Mouse (Mus musculus): ENCODE results near the gene Hist1h2be.
"Not testable (repeated sequence)": the region's sequence is repeated elsewhere in the genome, so short reads cannot be mapped to it uniquely, and the experiment has no call there.

Gene Hist1h2be

GRCm38 (mm10) chr13:23591206-23591605 lies 29.7 kb downstream of the Hist1h2be start:
- DNase-seq: no peak

GRCm38 (mm10) chr13:23586940-23587225 lies 34.0 kb downstream of the Hist1h2be start:
- DNase-seq: no peak

- no peak for DNase-seq
Observed at GRCm38 (mm10) chr13:23586099-23586939, 34.6 kb downstream of the Hist1h2be start.

- DNase-seq: peak; percentile 68
Observed at GRCm38 (mm10) chr13:23585442-23586098, 35.4 kb downstream of the Hist1h2be start.

GRCm38 (mm10) chr13:23585029-23585441 lies 35.9 kb downstream of the Hist1h2be start:
- no peak for DNase-seq

- no peak for DNase-seq
Observed at GRCm38 (mm10) chr13:23584331-23584730, 36.6 kb downstream of the Hist1h2be start.

- DNase-seq: no peak
Observed at GRCm38 (mm10) chr13:23583387-23584068, 37.4 kb downstream of the Hist1h2be start.

- no peak for DNase-seq
Observed at GRCm38 (mm10) chr13:23582219-23583056, 38.5 kb downstream of the Hist1h2be start.

GRCm38 (mm10) chr13:23581408-23582218 lies 39.3 kb downstream of the Hist1h2be start, which contains the start of gene Hist1h4d:
Hist1h4d (plus strand) TSS chr13:23581598.
- peak; percentile 96 for DNase-seq

GRCm38 (mm10) chr13:23577835-23578234 lies 43.1 kb downstream of the Hist1h2be start:
- no peak for DNase-seq

GRCm38 (mm10) chr13:23576906-23577639 lies 43.9 kb downstream of the Hist1h2be start:
- no peak for DNase-seq

- no peak for DNase-seq
Observed at GRCm38 (mm10) chr13:23576351-23576881, 44.5 kb downstream of the Hist1h2be start.

- DNase-seq: not testable (repeated sequence)
Observed at GRCm38 (mm10) chr13:23575864-23576313, 45.0 kb downstream of the Hist1h2be start.

GRCm38 (mm10) chr13:23575271-23575851 lies 45.6 kb downstream of the Hist1h2be start, which contains the start of gene Hist1h3d:
Hist1h3d (plus strand) TSS chr13:23575763.
- no peak for DNase-seq

GRCm38 (mm10) chr13:23574546-23575170 lies 46.3 kb downstream of the Hist1h2be start:
- DNase-seq: not testable (repeated sequence)

- peak; percentile 85 for DNase-seq
Observed at GRCm38 (mm10) chr13:23573898-23574524, 46.9 kb downstream of the Hist1h2be start, which contains the start of the genes Hist1h2bf and Hist1h2ad. Hist1h2bf (minus strand) TSS chr13:23574196. Hist1h2ad (plus strand) TSS chr13:23574381.

GRCm38 (mm10) chr13:23573034-23573897 lies 47.7 kb downstream of the Hist1h2be start:
- DNase-seq: not testable (repeated sequence)

Measured in cerebellum, adult 11-12 months (tissue).